Mouse (Mus musculus) gastrocnemius, adult 2 months (tissue): ENCODE measurements around the gene Pde4d. TPM values are rescaled to one million over a fixed set of nuclear protein-coding genes. Genes with fewer than 3 reads are reported as not detected.

Source experiments
- DNase-seq: peaks from one replicate; pipeline ENCODE4 v3.0.0; 2022
- H3K27ac ChIP-seq: fragments of 200-600 bp; 2 replicates; pipeline ENCODE4 v1.8.1; 2022; ENCODE audit warnings: mild to moderate bottlenecking
- H3K4me3 ChIP-seq: fragments of 200-600 bp; 2 replicates; pipeline ENCODE4 v1.8.1; 2022; ENCODE audit warnings: mild to moderate bottlenecking, moderate library complexity
- CTCF ChIP-seq: fragments of 200-600 bp; IDR thresholded peaks from 2 replicates; pipeline ENCODE4 v1.8.1; 2022; ENCODE audit warnings: antibody characterized with exemption, mild to moderate bottlenecking, moderate library complexity
- intact Hi-C: fragments of 180-260 bp; cut with DNase I; formaldehyde crosslinking; loops from one replicate; pipeline ENCODE4 v1.15.1; 2025
- total RNA-seq, 2 experiments: library from RNA; stranded (reverse); gene quantifications; 2 replicates each; pipeline ENCODE4 v1.2.3; 2021

Pde4d gene
- total RNA-seq, 2 experiments from 2014 or later, result 239 to 330 TPM

DNA sequence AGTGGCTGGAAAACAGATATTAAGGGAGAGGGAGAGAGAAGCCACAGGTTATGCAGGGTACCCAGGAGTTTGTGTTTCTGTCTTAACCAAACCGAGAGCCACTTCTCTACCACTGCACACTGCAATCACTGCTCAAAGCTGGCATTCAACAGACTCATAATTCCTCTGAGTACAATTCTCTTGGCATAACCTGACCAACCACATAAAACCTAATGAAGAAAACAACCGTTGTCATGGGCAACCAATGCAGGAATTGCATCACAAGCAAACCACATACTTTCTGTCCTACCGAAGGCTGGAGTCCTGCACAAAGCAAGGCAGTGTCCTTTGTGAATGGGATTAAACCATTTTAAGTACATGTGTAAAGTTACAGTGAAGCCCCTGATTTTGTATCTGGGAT is 793.4 kb downstream of the Pde4d start:
- no peak for TF ChIP-seq CTCF
- DNase-seq, result no peak
- Histone ChIP-seq H3K27ac (no peak overlapping the region), H3K4me3 (no peak overlapping the region)
- intact Hi-C loops, result no loop called here

DNA sequence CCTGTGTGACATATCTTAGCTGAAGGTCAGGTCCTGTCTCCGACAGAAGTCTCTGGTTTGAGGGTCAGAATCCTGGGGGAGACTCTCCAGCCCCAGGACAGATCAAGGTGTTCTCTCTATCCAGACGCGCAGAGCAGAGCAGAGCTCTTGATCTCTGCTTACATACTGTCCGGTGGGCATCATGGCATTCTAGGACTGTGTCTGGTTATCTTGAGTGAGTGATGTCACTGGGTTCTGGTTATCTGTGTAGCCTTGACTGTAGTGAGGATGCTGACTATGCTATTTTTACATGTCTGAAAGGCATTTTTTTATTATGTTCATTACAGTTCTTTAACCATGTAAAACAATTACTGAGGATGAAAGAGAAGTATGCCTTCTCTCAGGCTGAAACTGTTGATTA is 797.3 kb downstream of the Pde4d start:
- no peak for TF ChIP-seq CTCF

DNA sequence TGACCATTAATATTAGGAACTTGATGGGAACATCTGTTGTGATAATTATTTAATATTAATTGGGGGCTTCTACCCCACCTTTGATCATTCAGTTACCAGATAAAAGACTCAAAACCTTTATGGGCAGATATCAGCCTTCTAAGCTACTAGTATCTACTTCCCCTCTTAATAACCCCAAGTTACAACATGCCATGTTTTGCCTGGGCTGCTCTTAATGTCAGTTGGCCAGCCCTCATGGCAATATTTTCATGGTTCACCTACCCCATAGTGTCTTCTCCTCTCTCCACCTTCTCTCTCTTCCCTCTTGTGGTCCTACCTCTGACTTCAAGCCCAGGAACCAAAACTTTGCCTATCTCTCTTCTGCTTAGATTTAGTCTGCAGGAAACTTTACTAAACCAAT is 799.6 kb downstream of the Pde4d start:
- intact Hi-C loops, result no loop called here
- no peak for TF ChIP-seq CTCF
- no peak for DNase-seq
- H3K27ac ChIP-seq, result no peak overlapping the region
- H3K4me3 ChIP-seq, result no peak overlapping the region

More for the DNA sequence above, 797.3 kb downstream of the Pde4d start:
- Histone ChIP-seq H3K27ac (no peak overlapping the region), H3K4me3 (no peak overlapping the region)
- intact Hi-C loops, result no loop called here
- no peak for DNase-seq

- Histone ChIP-seq H3K4me3 (no peak overlapping the region), H3K27ac (no peak overlapping the region)
- TF ChIP-seq CTCF, result no peak
- DNase-seq, result no peak
- intact Hi-C loops, result no loop called here
Observed at GRCm38 (mm10) chr13:109255634-109256033, 805.9 kb downstream of the Pde4d start.

DNA sequence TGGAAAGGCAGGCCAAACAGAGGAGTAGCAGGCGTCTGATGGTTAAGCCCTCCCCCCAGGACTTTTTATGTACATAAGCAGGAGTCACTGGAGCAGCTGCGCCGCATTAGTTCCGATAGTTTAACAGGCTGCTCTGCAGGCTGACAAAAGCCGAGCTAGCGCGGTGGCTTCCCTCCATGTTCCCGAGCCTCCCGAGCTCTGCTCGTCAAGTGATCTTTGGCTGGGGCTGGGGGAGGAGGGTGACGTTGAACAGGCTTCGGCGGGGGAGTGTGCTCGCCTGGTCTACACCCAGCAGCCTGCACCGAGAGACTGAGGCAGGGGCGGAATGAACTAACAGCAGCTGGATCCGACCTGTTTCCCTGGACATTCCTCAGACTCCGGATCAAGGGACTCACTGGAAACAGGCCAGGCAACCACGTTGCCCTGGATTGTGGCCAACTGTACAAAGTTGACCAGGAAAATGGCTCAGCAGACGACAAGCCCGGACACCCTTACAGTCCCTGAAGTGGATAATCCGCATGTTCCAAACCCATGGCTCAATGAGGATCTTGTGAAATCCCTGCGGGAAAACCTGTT is 810.6 kb downstream of the Pde4d start:
- no peak for TF ChIP-seq CTCF
- DNase-seq, result peak; percentile 69
- H3K4me3 ChIP-seq, result peak overlapping the region; percentile 81
- H3K27ac ChIP-seq, result peak overlapping the region; percentile 69
- intact Hi-C loops, result no loop called here

GRCm38 (mm10) chr13:109260796-109261516 is 811.2 kb downstream of the Pde4d start:
- peak overlapping the region; percentile 81 for H3K4me3 ChIP-seq
- H3K27ac ChIP-seq, result peak overlapping the region; percentile 69
- DNase-seq, result no peak
- no peak for TF ChIP-seq CTCF
- intact Hi-C loops, result no loop called here

DNA sequence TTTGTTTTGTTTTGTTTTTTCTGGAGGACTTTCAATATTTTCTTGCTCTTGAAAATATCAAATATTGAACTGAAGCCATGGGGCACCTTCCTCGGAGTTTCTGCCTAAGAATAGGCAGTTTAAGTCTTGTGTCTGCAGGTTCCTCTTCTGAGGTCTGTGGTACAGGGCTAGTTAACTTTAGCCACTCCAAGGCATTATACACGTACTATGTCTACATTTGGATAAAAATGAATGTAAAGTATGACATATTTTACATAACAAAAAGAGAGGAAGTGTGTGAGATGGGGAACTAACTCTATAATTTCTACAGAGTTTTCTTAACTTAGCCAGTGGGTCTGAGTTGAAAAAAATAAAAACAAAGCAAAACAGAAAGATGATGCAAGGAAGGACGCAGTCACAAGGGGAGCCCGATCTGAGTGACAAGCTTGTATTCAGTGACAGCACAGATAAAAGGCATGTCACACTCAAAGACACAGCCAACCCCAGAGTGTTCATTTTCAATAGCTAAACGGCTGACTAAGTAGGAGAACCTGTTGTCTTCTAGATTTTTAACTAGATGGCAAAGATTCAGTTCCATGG is 812.0 kb downstream of the Pde4d start:
- H3K27ac ChIP-seq, result 0 out of 2 replicates have a peak overlapping the region, but pooled peaks have one; percentile 8
- no peak for DNase-seq
- peak overlapping the region; percentile 81 for H3K4me3 ChIP-seq
- no peak for TF ChIP-seq CTCF
- intact Hi-C loops, result no loop called here

- peak overlapping the region; percentile 19 for H3K4me3 ChIP-seq
- intact Hi-C loops, result no loop called here
- no peak for TF ChIP-seq CTCF
Observed at GRCm38 (mm10) chr13:109262501-109262900, 812.8 kb downstream of the Pde4d start.

DNA sequence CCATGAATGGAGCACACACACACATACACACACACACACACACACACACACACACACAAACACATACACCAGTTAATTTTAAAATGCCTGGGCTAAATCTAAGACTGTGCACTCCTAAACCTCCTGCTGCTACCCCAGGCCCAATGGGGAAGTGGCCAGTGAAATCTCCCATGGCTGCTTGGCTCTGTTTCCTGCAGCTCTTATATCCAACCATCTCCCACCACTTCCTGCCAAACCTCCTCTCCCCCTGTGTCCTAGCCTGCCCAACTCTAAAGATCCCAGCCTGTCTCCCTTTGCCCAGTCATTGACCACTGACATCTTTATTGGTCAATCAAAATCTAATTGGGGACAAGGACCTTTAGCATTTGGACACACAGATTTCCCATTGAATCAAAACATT is 814.1 kb downstream of the Pde4d start:
- Histone ChIP-seq H3K27ac (no peak overlapping the region), H3K4me3 (no peak overlapping the region)
- no peak for TF ChIP-seq CTCF
- no peak for DNase-seq
- intact Hi-C loops, result no loop called here

More at GRCm38 (mm10) chr13:109262501-109262900, 812.8 kb downstream of the Pde4d start:
- no peak for DNase-seq
- H3K27ac ChIP-seq, result no peak overlapping the region

GRCm38 (mm10) chr13:109268253-109268652 is 818.5 kb downstream of the Pde4d start:
- Histone ChIP-seq H3K4me3 (no peak overlapping the region), H3K27ac (no peak overlapping the region)
- no peak for TF ChIP-seq CTCF
- DNase-seq, result peak; percentile 23
- intact Hi-C loops, result no loop called here

GRCm38 (mm10) chr13:109268659-109269322 is 819.0 kb downstream of the Pde4d start:
- intact Hi-C loops, result no loop called here
- DNase-seq, result no peak
- no peak overlapping the region for H3K27ac ChIP-seq
- H3K4me3 ChIP-seq, result no peak overlapping the region
- no peak for TF ChIP-seq CTCF

DNA sequence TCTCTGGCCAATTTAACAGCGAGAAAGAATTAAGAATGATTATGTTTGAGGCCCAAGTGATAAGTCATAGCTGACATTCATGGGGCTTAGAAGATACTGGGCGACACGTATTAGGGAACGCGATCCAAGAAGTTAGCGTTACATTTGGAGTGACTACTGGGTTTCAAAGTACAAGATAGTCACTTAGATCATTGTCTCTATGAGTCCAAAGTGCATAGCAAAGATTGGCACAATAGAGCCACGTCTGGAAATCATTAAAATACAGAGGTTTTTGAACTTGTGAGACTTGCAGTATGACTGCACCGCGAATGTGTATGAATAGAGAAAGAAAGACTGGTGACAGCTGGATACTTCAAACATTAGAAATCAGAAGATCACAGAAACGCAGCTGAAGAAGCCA is 825.1 kb downstream of the Pde4d start:
- Histone ChIP-seq H3K27ac (no peak overlapping the region), H3K4me3 (no peak overlapping the region)
- no peak for DNase-seq
- intact Hi-C loops, result no loop called here
- no peak for TF ChIP-seq CTCF

- intact Hi-C loops, result no loop called here
- Histone ChIP-seq H3K27ac (no peak overlapping the region), H3K4me3 (no peak overlapping the region)
- TF ChIP-seq CTCF, result no peak
- DNase-seq, result no peak
Observed at GRCm38 (mm10) chr13:109277792-109278191, 828.0 kb downstream of the Pde4d start.
